Mouse (Mus musculus): Measurements from ENCODE around the gene Hhatl. TPM values are rescaled to one million over a fixed set of nuclear protein-coding genes. Genes with fewer than 3 reads are reported as not detected.

Gene Hhatl
- polyA plus RNA-seq, 1 experiment from 2014 or later, result 1.5 TPM

DNA sequence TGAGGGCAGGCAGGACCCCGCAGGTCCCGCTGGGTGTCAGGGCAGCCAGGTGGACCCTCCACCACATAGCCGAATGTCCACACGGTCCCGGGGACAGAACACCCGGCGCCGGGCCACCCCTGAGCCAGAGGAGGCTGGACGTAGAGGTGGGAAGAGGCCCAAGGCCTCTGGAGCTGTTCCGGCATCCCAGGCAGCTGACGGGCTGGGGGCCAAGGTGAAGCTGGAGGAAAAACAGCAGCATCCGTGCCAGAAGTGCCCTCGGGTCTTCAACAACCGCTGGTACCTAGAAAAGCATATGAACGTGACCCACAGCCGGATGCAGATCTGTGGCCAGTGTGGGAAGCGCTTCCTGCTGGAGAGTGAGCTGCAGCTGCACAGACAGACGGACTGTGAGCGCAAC, 28.6 kb downstream of the Hhatl start:
- no peak for ATAC-seq (ENCODE audit: low FRiP score, low TSS enrichment)
- H3K9me3 ChIP-seq (ENCODE audit: control insufficient read depth, low read length), result no peaks in the 10 kb centered on the region
- 0 out of 2 replicates have a peak, but pooled peaks cover 3% of the 10 kb centered on the region for H3K4me1 ChIP-seq (replicated peaks; ENCODE audit: control insufficient read depth, insufficient read depth)
- TF ChIP-seq EP300 (optimal IDR thresholded peaks at IDR 0.05) (no peak), CTCF (IDR thresholded peaks at IDR 0.05; ENCODE audit: low read depth) (no peak)
- WGBS, result 79% methylated on average over 19 of the region's 19 CpGs
- no peak overlapping the region for H3K4me2 ChIP-seq (replicated peaks; ENCODE audit: low read depth)
- no peak overlapping the region for H3K9ac ChIP-seq (ENCODE audit: low read length)
- H3K27me3 ChIP-seq (ENCODE audit: control insufficient read depth, insufficient read depth, low read length), result no peaks in the 10 kb centered on the region
- no peak overlapping the region for H3K4me3 ChIP-seq (ENCODE audit: low read depth, low read length)
- no peak overlapping the region for H3K27ac ChIP-seq (replicated peaks)
- DNase-seq (ENCODE audit: low spot score), result no peak
- peaks cover 4% of the 10 kb centered on the region; the same call in 1 of the 2 replicates for H3K36me3 ChIP-seq (ENCODE audit: control insufficient read depth, insufficient read depth, low read length)

DNA sequence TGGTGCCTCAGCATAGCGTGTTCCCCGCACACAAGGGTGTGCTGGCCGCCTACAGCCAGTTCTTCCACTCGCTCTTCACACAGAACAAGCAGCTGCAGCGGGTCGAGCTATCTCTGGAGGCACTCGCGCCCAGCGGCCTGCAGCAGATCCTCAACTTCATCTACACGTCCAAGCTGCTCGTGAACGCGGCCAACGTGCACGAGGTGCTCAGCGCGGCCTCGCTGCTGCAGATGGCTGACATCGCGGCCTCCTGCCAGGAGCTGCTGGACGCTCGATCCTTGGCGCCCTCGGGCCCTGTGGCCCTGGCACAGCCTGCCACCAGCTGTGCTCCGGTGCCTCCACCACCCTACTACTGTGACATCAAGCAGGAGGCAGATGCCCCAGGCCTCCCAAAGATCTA, 29.5 kb downstream of the Hhatl start:
- DNase-seq (ENCODE audit: low spot score), result no peak
- 93% methylated on average over 25 of the region's 25 CpGs for WGBS
- Histone ChIP-seq H3K4me3 (ENCODE audit: low read depth, low read length) (no peak overlapping the region), H3K9me3 (ENCODE audit: control insufficient read depth, low read length) (no peaks in the 10 kb centered on the region), H3K4me1 (replicated peaks; ENCODE audit: control insufficient read depth, insufficient read depth) (0 out of 2 replicates have a peak, but pooled peaks cover 8% of the 10 kb centered on the region), H3K36me3 (ENCODE audit: control insufficient read depth, insufficient read depth, low read length) (peaks cover 4% of the 10 kb centered on the region; the same call in 1 of the 2 replicates), H3K27me3 (ENCODE audit: control insufficient read depth, insufficient read depth, low read length) (no peaks in the 10 kb centered on the region), H3K9ac (ENCODE audit: low read length) (no peak overlapping the region), H3K27ac (replicated peaks) (no peak overlapping the region), H3K4me2 (replicated peaks; ENCODE audit: low read depth) (no peak overlapping the region)
- TF ChIP-seq EP300 (optimal IDR thresholded peaks at IDR 0.05), result no peak
- TF ChIP-seq CTCF (IDR thresholded peaks at IDR 0.05; ENCODE audit: low read depth), result no peak
- no peak for ATAC-seq (ENCODE audit: low FRiP score, low TSS enrichment)

DNA sequence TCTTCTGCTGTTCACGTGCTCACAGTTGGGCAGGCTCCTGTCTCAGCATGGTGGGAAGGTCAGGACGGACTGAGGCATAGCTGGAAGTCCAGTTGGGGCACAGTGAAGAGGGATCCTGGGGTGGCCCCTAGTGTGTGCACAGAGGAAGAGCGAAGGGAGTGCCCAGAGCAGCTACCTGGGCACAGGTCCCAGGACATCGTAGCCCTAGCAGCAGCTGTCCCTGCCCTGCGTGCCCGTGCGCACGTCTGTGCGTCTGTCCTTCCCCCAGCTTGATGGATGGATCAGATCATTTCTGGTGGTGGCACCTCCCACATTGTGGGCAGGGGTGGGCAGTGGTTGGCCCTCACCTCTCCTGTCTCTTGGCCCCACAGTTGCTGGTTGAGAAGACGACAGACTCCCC, 30.1 kb downstream of the Hhatl start:
- Histone ChIP-seq H3K9ac (ENCODE audit: low read length) (no peak overlapping the region; the same call in 1 of the 2 replicates), H3K4me3 (ENCODE audit: low read depth, low read length) (no peak overlapping the region), H3K9me3 (ENCODE audit: control insufficient read depth, low read length) (no peaks in the 10 kb centered on the region), H3K36me3 (ENCODE audit: control insufficient read depth, insufficient read depth, low read length) (peaks cover 4% of the 10 kb centered on the region; the same call in 1 of the 2 replicates), H3K27me3 (ENCODE audit: control insufficient read depth, insufficient read depth, low read length) (no peaks in the 10 kb centered on the region), H3K27ac (replicated peaks) (no peak overlapping the region), H3K4me2 (replicated peaks; ENCODE audit: low read depth) (no peak overlapping the region), H3K4me1 (replicated peaks; ENCODE audit: control insufficient read depth, insufficient read depth) (0 out of 2 replicates have a peak, but pooled peaks cover 8% of the 10 kb centered on the region)
- DNase-seq (ENCODE audit: low spot score) (no peak), ATAC-seq (ENCODE audit: low FRiP score, low TSS enrichment) (no peak)
- TF ChIP-seq EP300 (optimal IDR thresholded peaks at IDR 0.05), result no peak
- 79% methylated on average over 10 of the region's 10 CpGs for WGBS

DNA sequence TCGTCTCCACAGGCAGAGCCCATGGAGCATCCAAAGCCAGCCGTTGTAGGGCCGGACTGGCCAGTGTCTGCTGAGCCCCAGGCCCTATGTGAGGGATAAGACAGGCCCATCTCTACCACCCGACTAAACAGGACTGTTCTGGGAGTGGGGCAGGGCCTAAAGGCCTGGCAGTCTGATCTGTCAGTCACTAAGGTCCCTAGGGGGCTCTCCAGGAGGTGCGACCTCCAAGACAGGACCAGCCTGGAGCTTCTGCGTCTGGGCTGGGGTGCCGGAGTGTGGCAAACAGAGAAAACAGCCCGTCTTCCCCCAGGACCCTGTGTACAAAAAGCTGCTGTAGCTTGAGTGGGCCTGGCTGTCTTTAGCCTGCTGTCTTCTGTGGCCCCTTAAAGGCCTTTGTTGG, 30.5 kb downstream of the Hhatl start:
- 0 out of 2 replicates have a peak, but pooled peaks cover 8% of the 10 kb centered on the region for H3K4me1 ChIP-seq (replicated peaks; ENCODE audit: control insufficient read depth, insufficient read depth)
- no peak overlapping the region; the same call in 1 of the 2 replicates for H3K27ac ChIP-seq (replicated peaks)
- peaks cover 6% of the 10 kb centered on the region; the same call in 1 of the 2 replicates for H3K36me3 ChIP-seq (ENCODE audit: control insufficient read depth, insufficient read depth, low read length)
- no peaks in the 10 kb centered on the region for H3K27me3 ChIP-seq (ENCODE audit: control insufficient read depth, insufficient read depth, low read length)
- TF ChIP-seq EP300 (optimal IDR thresholded peaks at IDR 0.05) (no peak), CTCF (IDR thresholded peaks at IDR 0.05; ENCODE audit: low read depth) (no peak)
- H3K9me3 ChIP-seq (ENCODE audit: control insufficient read depth, low read length), result no peaks in the 10 kb centered on the region
- ATAC-seq (ENCODE audit: low FRiP score, low TSS enrichment), result no peak
- no peak for DNase-seq (ENCODE audit: low spot score)
- no peak overlapping the region for H3K4me2 ChIP-seq (replicated peaks; ENCODE audit: low read depth)
- 76% methylated on average over 8 of the region's 8 CpGs for WGBS
- no peak overlapping the region for H3K4me3 ChIP-seq (ENCODE audit: low read depth, low read length)
- no peak overlapping the region; the same call in 1 of the 2 replicates for H3K9ac ChIP-seq (ENCODE audit: low read length)

DNA sequence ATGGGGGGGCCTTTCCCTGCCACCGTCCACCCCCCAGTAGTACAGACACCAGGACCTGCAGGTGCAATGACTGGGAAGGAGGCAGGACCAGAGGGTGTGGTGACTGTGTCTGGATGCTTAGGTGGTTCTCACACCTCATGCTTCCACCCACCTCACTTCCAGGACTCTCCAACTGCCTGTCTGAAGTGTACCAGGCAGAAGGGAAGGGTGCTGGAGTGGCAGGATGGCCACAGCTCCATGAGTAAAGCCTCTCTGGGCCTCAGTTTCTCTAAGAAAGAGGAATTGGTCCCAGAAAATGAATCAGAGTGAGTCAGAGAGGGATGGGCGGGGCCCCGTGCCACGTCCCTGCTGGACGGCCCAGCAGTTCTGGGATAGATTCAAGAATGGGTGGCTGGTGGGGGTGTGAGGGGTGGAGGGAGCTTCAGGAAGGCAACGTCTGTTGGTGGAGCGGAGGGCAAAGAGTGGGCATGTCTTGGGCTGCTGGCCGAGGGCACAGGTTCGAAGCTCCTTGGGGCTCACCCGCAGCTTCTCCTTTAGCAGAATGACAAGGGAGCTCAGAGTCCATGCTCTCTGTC, 31.1 kb downstream of the Hhatl start:
- ATAC-seq (ENCODE audit: low FRiP score, low TSS enrichment) (no peak), DNase-seq (ENCODE audit: low spot score) (peak; percentile 47)
- Histone ChIP-seq H3K27ac (replicated peaks) (peak overlapping the region; percentile 92), H3K4me2 (replicated peaks; ENCODE audit: low read depth) (peak overlapping the region; percentile 96), H3K4me3 (ENCODE audit: low read depth, low read length) (peak overlapping the region; percentile 73; the same call in 1 of the 2 replicates), H3K9ac (ENCODE audit: low read length) (peak overlapping the region; percentile 89; the same call in 1 of the 2 replicates), H3K4me1 (replicated peaks; ENCODE audit: control insufficient read depth, insufficient read depth) (0 out of 2 replicates have a peak, but pooled peaks cover 8% of the 10 kb centered on the region), H3K27me3 (ENCODE audit: control insufficient read depth, insufficient read depth, low read length) (no peaks in the 10 kb centered on the region), H3K36me3 (ENCODE audit: control insufficient read depth, insufficient read depth, low read length) (peaks cover 7% of the 10 kb centered on the region; the same call in 1 of the 2 replicates), H3K9me3 (ENCODE audit: control insufficient read depth, low read length) (no peaks in the 10 kb centered on the region)
- WGBS, result 37% methylated on average over 10 of the region's 10 CpGs
- TF ChIP-seq EP300 (optimal IDR thresholded peaks at IDR 0.05) (no peak), CTCF (IDR thresholded peaks at IDR 0.05; ENCODE audit: low read depth) (no peak)
